Mouse (Mus musculus) gastrocnemius, adult 2 months (tissue): Measurements from ENCODE around the gene Ehmt1. TPM values are rescaled to one million over a fixed set of nuclear protein-coding genes. Genes with fewer than 3 reads are reported as not detected.

Experiments
- DNase-seq: peaks from one replicate; pipeline ENCODE4 v3.0.0; 2022
- H3K27ac ChIP-seq: fragments of 200-600 bp; 2 replicates; pipeline ENCODE4 v1.8.1; 2022; ENCODE audit warnings: mild to moderate bottlenecking
- H3K4me3 ChIP-seq: fragments of 200-600 bp; 2 replicates; pipeline ENCODE4 v1.8.1; 2022; ENCODE audit warnings: mild to moderate bottlenecking, moderate library complexity
- CTCF ChIP-seq: fragments of 200-600 bp; IDR thresholded peaks from 2 replicates; pipeline ENCODE4 v1.8.1; 2022; ENCODE audit warnings: antibody characterized with exemption, mild to moderate bottlenecking, moderate library complexity
- intact Hi-C: fragments of 180-260 bp; cut with DNase I; formaldehyde crosslinking; loops from one replicate; pipeline ENCODE4 v1.15.1; 2025
- total RNA-seq, 2 experiments: library from RNA; stranded (reverse); gene quantifications; 2 replicates each; pipeline ENCODE4 v1.2.3; 2021

Ehmt1 gene
- total RNA-seq, 2 experiments from 2014 or later = 28.3 to 29.0 TPM

DNA sequence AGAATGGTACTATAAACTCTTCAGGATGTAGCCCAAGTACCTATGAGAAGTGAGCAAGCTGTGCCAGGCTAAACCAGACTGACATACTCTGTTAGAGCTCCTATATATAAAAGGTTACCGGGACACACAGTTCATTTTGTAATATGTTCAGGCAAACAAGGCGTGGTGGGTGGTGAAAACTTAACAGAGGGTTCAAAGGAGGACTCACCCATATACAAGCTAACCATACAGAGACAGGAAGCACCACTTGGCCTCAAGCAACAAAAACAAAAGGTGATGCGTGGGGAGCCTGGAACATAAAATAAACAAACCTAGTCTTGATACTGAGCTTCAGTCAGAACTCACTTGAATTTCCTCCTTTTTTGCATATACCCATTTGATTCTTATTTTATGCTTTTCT is 88.8 kb downstream of the Ehmt1 start:
- no peak for DNase-seq
- Histone ChIP-seq H3K27ac (no peak overlapping the region), H3K4me3 (no peak overlapping the region)
- no peak for TF ChIP-seq CTCF
- intact Hi-C loops = no loop called here

DNA sequence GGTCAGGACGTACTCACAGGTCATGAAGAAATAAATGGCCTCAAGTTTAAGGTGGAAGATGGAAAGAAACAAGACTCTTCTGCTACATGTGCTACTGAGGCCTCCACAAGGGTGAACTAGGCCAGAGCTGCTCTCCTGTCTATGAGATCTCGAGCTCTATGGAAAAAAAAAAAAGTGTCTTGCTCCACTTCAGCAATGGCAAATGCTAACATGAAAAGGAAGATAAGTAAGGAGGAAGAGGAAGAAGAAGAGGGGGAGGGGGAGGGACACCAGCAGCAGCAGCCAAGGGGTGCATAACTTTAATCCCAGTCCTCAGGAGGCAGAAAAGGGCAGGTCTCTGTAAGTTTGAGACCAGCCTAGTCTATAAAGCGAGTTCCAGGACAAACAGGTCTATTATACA is 109.7 kb downstream of the Ehmt1 start:
- TF ChIP-seq CTCF = no peak
- Histone ChIP-seq H3K4me3 (no peak overlapping the region), H3K27ac (no peak overlapping the region)
- intact Hi-C loops = no loop called here
- DNase-seq = no peak

DNA sequence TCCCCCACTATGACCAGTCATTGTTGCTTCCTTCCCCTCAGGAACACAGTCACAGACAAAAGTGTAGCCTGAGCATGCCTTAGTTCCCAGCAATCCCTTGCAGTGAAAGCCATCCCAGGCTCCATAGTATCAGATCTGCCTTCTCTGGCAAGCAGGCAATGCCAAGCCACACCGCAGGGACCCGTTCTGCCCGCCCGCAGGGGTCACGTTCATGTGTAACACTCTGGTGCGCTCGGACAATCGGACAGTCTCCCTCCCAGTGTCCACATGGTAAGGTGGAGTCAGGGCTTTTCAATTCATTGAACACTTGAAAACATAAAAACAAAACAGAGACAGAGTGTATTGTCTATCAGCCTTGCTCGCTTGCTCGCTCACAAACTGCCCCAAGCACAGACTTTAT is 111.7 kb downstream of the Ehmt1 start:
- H3K27ac ChIP-seq = no peak overlapping the region
- no peak for TF ChIP-seq CTCF
- no peak overlapping the region for H3K4me3 ChIP-seq
- DNase-seq = no peak
- intact Hi-C loops = no loop called here

DNA sequence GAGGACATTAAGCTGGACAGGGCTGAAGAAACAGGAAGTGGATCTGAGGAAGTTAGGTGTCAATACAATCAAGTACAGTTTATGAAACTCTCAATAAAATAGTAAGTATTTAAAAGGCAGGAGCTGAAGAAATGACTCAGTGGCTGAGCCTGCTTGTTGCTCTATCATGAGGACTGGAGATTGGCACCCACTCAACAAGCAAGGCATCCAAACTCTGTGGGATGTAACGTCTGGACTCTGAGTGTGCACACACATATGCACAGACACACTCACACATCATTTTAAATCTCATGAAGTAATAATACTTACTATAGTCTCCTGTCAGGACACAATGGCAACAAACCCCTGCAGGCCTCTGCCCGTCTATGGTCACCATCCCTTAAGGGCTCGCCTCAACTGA is 112.4 kb downstream of the Ehmt1 start:
- intact Hi-C loops = no loop called here
- no peak for DNase-seq
- TF ChIP-seq CTCF = no peak

DNA sequence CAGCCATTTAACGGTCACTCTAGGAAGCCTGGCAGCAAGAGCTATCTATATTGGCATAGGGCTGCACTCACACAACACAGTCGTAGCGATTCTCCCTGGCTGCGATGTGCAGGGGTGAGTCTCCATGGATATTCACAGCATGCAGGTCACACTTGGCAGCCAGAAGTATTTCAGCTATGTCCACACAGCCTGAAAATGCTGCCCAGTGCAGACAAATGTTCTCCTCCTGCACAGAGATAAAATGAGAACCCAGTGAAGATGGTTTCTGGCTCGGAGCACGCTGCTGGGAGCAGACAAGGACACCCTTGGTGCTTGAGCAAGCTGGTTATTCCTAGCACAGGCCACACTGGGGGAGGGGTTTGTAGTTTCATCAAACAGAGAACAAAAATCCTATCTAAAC is 113.3 kb downstream of the Ehmt1 start:
- TF ChIP-seq CTCF = no peak
- Histone ChIP-seq H3K27ac (peak overlapping the region; percentile 67), H3K4me3 (no peak overlapping the region)
- intact Hi-C loops = no loop called here
- peak; percentile 69 for DNase-seq

More for the DNA sequence above, 112.4 kb downstream of the Ehmt1 start:
- H3K27ac ChIP-seq = peak overlapping the region; percentile 0; the same call in 1 of the 2 replicates
- H3K4me3 ChIP-seq = no peak overlapping the region

DNA sequence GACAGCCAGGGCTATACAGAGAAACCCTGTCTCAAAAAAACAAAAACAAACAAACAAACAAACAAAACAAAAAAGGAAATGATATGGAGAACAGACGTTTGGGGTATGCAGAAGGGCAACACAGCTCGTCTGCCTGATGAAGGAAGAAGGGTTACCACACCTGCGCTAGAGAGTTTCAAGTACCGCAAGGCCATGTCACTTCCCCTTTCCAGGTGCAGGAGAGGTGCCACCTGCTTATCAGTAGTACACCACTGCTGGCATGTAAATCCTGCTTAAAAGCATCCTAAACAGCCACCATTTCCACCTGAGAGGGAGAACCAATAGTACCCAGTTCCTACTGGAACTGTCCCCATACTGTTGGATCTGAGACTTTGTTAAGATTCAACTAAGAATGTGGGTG is 113.8 kb downstream of the Ehmt1 start:
- peak overlapping the region; percentile 67 for H3K27ac ChIP-seq
- intact Hi-C loops = no loop called here
- no peak overlapping the region for H3K4me3 ChIP-seq
- TF ChIP-seq CTCF = no peak
- no peak for DNase-seq

DNA sequence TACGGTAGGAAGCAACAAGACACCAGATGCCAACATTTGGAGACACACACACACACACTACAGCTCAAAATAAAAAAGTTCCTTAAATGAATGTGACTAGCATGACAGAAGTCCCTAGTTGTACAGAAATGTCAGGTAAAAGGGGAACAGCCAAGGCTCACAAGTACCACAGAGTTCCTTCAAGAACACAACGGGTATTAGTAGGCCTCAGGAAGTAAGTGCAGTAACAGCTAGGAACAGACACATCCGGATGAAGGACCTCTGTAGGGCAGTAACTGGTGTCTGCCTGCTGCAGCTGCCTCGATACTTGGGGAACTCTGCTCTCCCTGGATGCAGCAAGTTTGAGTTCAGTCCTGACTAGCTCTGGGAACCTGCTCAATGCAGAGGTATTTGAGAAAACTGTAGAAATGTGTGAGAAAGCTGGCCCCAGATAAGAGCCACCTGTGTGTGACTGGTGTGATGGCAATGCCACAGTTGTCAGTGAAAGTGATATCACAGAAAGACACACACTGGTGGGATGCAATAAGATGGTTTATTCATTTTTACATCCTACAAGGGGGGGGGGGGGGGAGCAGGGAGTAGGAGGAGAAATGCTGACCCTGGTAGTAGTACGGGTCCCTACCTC is 122.5 kb downstream of the Ehmt1 start:
- TF ChIP-seq CTCF = no peak
- Histone ChIP-seq H3K27ac (no peak overlapping the region), H3K4me3 (no peak overlapping the region)
- intact Hi-C loops = no loop called here
- DNase-seq = no peak

DNA sequence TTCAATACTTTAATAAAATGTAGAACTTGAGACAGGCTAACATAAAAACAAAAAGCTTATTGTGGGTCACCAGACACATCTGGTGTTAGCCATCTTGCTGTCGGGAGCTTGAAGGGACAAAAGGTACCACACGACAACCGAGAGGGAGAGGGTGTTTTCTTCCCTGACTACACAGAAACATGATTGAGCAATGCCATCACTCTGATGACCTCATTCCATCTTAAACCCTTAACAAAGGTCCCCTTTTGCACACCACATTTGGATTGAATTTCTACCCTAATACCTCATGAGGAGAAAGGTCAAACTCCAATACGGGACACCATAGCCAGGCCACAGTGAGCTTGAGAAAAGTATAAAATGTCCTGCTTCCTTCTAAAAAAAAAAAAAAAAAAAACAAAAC is 132.2 kb downstream of the Ehmt1 start:
- no peak for DNase-seq
- Histone ChIP-seq H3K4me3 (no peak overlapping the region), H3K27ac (no peak overlapping the region)
- intact Hi-C loops = loop anchor here (5.0 kb wide), 1 partner anchor 60 kb away; no protein-coding TSS in a partner anchor
- no peak for TF ChIP-seq CTCF

DNA sequence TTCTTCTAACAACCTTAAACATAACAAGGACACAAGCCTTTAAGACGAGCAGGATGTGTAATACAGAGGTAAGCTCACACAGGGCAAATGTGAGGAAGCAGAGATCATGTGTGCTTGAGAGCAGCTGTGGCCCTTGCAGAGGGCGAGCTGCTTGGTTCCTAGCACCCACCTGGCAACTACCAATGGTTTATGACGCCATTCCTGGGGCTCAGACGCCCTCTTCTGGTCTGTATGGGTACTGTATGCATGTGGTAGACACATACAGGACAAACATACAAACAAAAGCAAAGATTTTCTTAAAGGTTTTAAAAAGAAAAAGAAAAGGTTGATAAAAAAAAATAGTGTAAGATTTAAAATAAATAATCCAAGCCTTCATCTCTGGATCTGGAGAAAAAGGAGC is 138.2 kb downstream of the Ehmt1 start:
- intact Hi-C loops = no loop called here
- no peak overlapping the region for H3K27ac ChIP-seq
- no peak; the same call in 1 of the 2 replicates for TF ChIP-seq CTCF
- no peak for DNase-seq
- no peak overlapping the region for H3K4me3 ChIP-seq

DNA sequence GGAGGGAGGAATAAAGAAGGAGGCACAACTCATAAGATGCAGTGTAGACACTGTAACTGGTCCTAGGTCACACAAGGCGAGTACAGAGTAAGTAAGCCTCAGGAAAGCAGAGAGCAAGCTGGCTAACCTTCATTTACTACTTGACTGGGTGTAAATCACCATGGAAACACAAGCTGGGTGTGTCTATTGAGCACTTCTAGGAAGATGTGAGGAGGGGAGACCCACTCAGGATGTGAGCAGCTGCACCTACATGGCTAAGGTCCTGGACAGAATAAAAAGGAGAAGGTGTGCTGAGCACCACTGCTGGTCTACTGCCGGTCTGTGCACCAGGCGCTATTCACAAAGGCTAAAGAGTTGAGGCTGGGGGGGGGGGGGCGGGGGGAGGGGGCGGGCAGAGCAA is 142.6 kb downstream of the Ehmt1 start:
- H3K27ac ChIP-seq = no peak overlapping the region
- intact Hi-C loops = no loop called here
- DNase-seq = no peak
- no peak for TF ChIP-seq CTCF
- no peak overlapping the region for H3K4me3 ChIP-seq

DNA sequence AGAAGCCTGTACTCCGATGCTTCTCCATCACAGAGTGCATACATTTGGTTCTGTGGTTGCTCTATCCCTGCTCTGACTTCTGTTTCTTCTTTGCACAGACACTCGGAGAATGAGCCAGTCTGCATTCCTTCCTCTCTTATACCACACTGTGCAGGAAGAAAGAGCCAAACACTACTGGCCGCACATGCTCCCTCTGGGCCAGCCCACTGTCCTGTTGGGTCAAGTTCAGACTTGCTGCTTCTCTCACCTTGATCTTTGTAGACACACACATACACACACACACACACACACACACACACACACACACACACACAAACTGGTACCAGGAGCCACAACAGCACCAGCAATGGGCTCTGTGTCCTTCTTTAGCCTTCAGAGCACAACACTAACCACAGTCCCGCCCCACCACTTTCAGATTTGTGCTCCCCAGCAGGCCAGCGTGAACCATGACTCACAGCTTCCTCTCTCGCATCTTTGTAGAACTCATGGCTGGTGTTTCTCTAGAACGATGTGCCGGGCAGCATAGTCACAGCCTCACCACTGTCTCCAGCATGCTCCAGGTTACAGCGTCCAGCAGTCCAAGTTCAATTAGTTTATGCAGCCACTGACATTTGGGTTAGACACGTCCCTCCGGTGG is 143.3 kb downstream of the Ehmt1 start:
- no peak for TF ChIP-seq CTCF
- intact Hi-C loops = no loop called here

DNA sequence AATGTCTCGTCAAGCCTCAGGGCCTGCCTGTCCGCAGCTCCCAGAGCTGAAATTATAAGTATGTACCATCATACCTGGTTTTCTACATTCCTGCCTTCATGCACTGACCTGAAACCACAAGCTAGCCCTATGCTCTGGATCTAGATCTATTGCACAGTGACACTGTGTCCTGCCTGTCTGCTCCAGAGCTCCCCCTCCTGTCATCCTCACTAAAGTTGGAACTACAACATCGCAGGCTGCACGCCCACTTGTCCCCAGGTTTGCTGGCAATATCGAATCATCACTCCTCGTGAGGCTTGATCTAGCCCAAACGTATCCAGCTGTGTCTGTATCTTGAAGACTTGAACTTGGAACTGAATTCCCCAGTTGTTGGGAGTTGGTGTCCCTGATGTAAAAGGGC is 144.6 kb downstream of the Ehmt1 start:
- intact Hi-C loops = no loop called here
- Histone ChIP-seq H3K4me3 (no peak overlapping the region), H3K27ac (no peak overlapping the region)
- peak; percentile 9; the same call in 1 of the 2 replicates for TF ChIP-seq CTCF
- no peak for DNase-seq

More for the DNA sequence above, 143.3 kb downstream of the Ehmt1 start:
- no peak overlapping the region for H3K27ac ChIP-seq
- no peak overlapping the region for H3K4me3 ChIP-seq
- no peak for DNase-seq

DNA sequence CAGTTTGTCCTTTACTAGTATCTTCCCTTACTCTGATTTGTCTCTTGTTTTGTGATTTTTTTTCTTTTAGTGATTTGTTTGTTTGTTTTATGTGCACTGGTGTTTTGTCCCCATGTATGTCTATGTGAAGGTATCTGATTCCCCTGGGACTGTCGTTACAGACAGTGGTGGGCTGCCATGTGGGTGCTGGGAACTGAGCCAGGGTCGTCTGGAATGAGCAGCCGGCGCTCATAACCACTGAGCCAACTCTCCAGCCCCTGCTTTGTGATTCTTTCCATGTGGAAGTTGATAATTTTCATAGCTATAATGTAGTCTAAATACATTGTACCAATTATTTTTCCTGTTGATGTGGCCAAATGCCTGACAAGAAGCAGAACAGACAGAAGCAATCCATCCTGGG is 148.6 kb downstream of the Ehmt1 start:
- intact Hi-C loops = no loop called here
- no peak for TF ChIP-seq CTCF
- Histone ChIP-seq H3K27ac (no peak overlapping the region), H3K4me3 (no peak overlapping the region)
- no peak for DNase-seq

DNA sequence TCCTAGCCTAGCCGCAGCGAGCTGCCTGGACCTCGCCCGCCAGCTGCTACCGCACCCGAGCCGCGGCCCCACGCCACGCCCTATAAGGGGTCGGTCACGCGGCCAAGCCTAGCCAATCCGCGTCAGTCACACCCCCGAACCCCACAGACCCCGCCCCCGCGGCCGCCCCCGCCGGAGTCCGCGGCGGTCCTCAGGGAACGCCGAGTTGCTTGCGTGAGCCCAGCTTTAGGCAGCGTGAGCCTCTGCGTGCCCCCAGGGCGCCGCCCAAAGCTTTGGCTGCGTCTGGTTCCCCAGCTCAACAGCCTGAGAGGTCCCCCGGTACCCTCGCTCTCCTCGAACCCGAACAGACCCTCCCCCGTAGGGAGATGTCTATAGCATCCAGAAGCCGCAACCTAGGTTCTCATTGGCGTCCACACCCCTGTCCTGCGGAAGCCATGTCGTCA is 156.3 kb downstream of the Ehmt1 start, which contains the start of gene Cacna1b:
Cacna1b (minus strand) TSS at position 38 of the 443 bp plus-strand sequence.
- intact Hi-C loops = no loop called here
- DNase-seq = peak; percentile 50
- no peak within 1 kb of the TSS for H3K27ac ChIP-seq
- TF ChIP-seq CTCF = no peak
- H3K4me3 ChIP-seq = peak within 1 kb of the TSS; percentile 69
